Mouse (Mus musculus): ENCODE measurements at regions not wholly inside any gene's neighbourhood (a gene's known extent, or its start where the extent isn't known, plus 50 kb on each side); places are given as distances from the start of the nearest gene placed in this dataset.

GRCm38 (mm10) chr8:77963102-77963698 lies 238.9 kb upstream of the Ednra start:
- Histone ChIP-seq H3K9ac (ENCODE audit: low read depth, low read length) (no peak overlapping the region), H3K27me3 (ENCODE audit: control insufficient read depth, insufficient read depth, low read length) (no peaks in the 10 kb centered on the region), H3K79me2 (ENCODE audit: control insufficient read depth, insufficient read depth, low read length) (no peaks in the 10 kb centered on the region), H3K4me3 (ENCODE audit: insufficient read depth, low read depth, low read length) (no peak overlapping the region), H3K4me1 (ENCODE audit: control insufficient read depth, insufficient read depth, low read length) (no peaks in the 10 kb centered on the region), H3K36me3 (ENCODE audit: control insufficient read depth, insufficient read depth, low read length) (no peaks in the 10 kb centered on the region), H3K27ac (replicated peaks; ENCODE audit: insufficient read depth, low read depth, low read length) (no peak overlapping the region)
- WGBS: 85% methylated on average over 3 of the region's 3 CpGs
- no peak for DNase-seq (ENCODE audit: extremely low read depth, low read depth, low spot score)
- TF ChIP-seq CTCF (IDR thresholded peaks at IDR 0.05; ENCODE audit: low read depth, low read length) (no peak), POLR2A (IDR thresholded peaks at IDR 0.05; ENCODE audit: extremely low read depth, insufficient read depth, low read length) (no peak)

- Histone ChIP-seq H3K4me1 (ENCODE audit: control insufficient read depth, insufficient read depth, low read length) (no peaks in the 10 kb centered on the region), H3K27ac (replicated peaks; ENCODE audit: insufficient read depth, low read depth, low read length) (no peak overlapping the region), H3K27me3 (ENCODE audit: control insufficient read depth, insufficient read depth, low read length) (no peaks in the 10 kb centered on the region), H3K4me3 (ENCODE audit: insufficient read depth, low read depth, low read length) (no peak overlapping the region), H3K79me2 (ENCODE audit: control insufficient read depth, insufficient read depth, low read length) (no peaks in the 10 kb centered on the region), H3K9ac (ENCODE audit: low read depth, low read length) (no peak overlapping the region), H3K36me3 (ENCODE audit: control insufficient read depth, insufficient read depth, low read length) (no peaks in the 10 kb centered on the region)
- 70% methylated on average over 8 of the region's 8 CpGs for WGBS
- DNase-seq (ENCODE audit: extremely low read depth, low read depth, low spot score): no peak
- no peak for TF ChIP-seq CTCF (IDR thresholded peaks at IDR 0.05; ENCODE audit: low read depth, low read length)
- TF ChIP-seq POLR2A (IDR thresholded peaks at IDR 0.05; ENCODE audit: extremely low read depth, insufficient read depth, low read length): no peak
Observed at GRCm38 (mm10) chr8:77970378-77970777, 242.7 kb upstream of the Ttc29 start.

GRCm38 (mm10) chr8:77973714-77974113 lies 239.4 kb upstream of the Ttc29 start:
- 53% methylated on average over 4 of the region's 4 CpGs for WGBS
- Histone ChIP-seq H3K9ac (ENCODE audit: low read depth, low read length) (no peak overlapping the region), H3K27ac (replicated peaks; ENCODE audit: insufficient read depth, low read depth, low read length) (no peak overlapping the region), H3K79me2 (ENCODE audit: control insufficient read depth, insufficient read depth, low read length) (no peaks in the 10 kb centered on the region), H3K4me1 (ENCODE audit: control insufficient read depth, insufficient read depth, low read length) (no peaks in the 10 kb centered on the region), H3K36me3 (ENCODE audit: control insufficient read depth, insufficient read depth, low read length) (no peaks in the 10 kb centered on the region), H3K4me3 (ENCODE audit: insufficient read depth, low read depth, low read length) (no peak overlapping the region), H3K27me3 (ENCODE audit: control insufficient read depth, insufficient read depth, low read length) (no peaks in the 10 kb centered on the region)
- peak; percentile 44 for DNase-seq (ENCODE audit: extremely low read depth, low read depth, low spot score)
- TF ChIP-seq POLR2A (IDR thresholded peaks at IDR 0.05; ENCODE audit: extremely low read depth, insufficient read depth, low read length) (no peak), CTCF (IDR thresholded peaks at IDR 0.05; ENCODE audit: low read depth, low read length) (no peak)

- Histone ChIP-seq H3K79me2 (ENCODE audit: control insufficient read depth, insufficient read depth, low read length) (no peaks in the 10 kb centered on the region), H3K9ac (ENCODE audit: low read depth, low read length) (no peak overlapping the region), H3K4me3 (ENCODE audit: insufficient read depth, low read depth, low read length) (no peak overlapping the region), H3K4me1 (ENCODE audit: control insufficient read depth, insufficient read depth, low read length) (no peaks in the 10 kb centered on the region), H3K27ac (replicated peaks; ENCODE audit: insufficient read depth, low read depth, low read length) (no peak overlapping the region), H3K36me3 (ENCODE audit: control insufficient read depth, insufficient read depth, low read length) (no peaks in the 10 kb centered on the region), H3K27me3 (ENCODE audit: control insufficient read depth, insufficient read depth, low read length) (no peaks in the 10 kb centered on the region)
- 73% methylated on average over 2 of the region's 2 CpGs for WGBS
- TF ChIP-seq CTCF (IDR thresholded peaks at IDR 0.05; ENCODE audit: low read depth, low read length): no peak
- TF ChIP-seq POLR2A (IDR thresholded peaks at IDR 0.05; ENCODE audit: extremely low read depth, insufficient read depth, low read length): no peak
- no peak for DNase-seq (ENCODE audit: extremely low read depth, low read depth, low spot score)
Observed at GRCm38 (mm10) chr8:77979106-77979505, 234.0 kb upstream of the Ttc29 start.

- no peak for DNase-seq (ENCODE audit: extremely low read depth, low read depth, low spot score)
- Histone ChIP-seq H3K36me3 (ENCODE audit: control insufficient read depth, insufficient read depth, low read length) (no peaks in the 10 kb centered on the region), H3K79me2 (ENCODE audit: control insufficient read depth, insufficient read depth, low read length) (no peaks in the 10 kb centered on the region), H3K27me3 (ENCODE audit: control insufficient read depth, insufficient read depth, low read length) (no peaks in the 10 kb centered on the region), H3K27ac (replicated peaks; ENCODE audit: insufficient read depth, low read depth, low read length) (no peak overlapping the region), H3K4me1 (ENCODE audit: control insufficient read depth, insufficient read depth, low read length) (no peaks in the 10 kb centered on the region), H3K4me3 (ENCODE audit: insufficient read depth, low read depth, low read length) (no peak overlapping the region), H3K9ac (ENCODE audit: low read depth, low read length) (no peak overlapping the region)
- WGBS: 78% methylated on average over 3 of the region's 3 CpGs
- TF ChIP-seq POLR2A (IDR thresholded peaks at IDR 0.05; ENCODE audit: extremely low read depth, insufficient read depth, low read length): no peak
- no peak for TF ChIP-seq CTCF (IDR thresholded peaks at IDR 0.05; ENCODE audit: low read depth, low read length)
Observed at GRCm38 (mm10) chr8:77980701-77981100, 232.4 kb upstream of the Ttc29 start.

GRCm38 (mm10) chr8:77982031-77982430 lies 231.1 kb upstream of the Ttc29 start:
- Histone ChIP-seq H3K27me3 (ENCODE audit: control insufficient read depth, insufficient read depth, low read length) (no peaks in the 10 kb centered on the region), H3K27ac (replicated peaks; ENCODE audit: insufficient read depth, low read depth, low read length) (no peak overlapping the region), H3K79me2 (ENCODE audit: control insufficient read depth, insufficient read depth, low read length) (no peaks in the 10 kb centered on the region), H3K36me3 (ENCODE audit: control insufficient read depth, insufficient read depth, low read length) (no peaks in the 10 kb centered on the region), H3K4me1 (ENCODE audit: control insufficient read depth, insufficient read depth, low read length) (no peaks in the 10 kb centered on the region), H3K4me3 (ENCODE audit: insufficient read depth, low read depth, low read length) (no peak overlapping the region), H3K9ac (ENCODE audit: low read depth, low read length) (no peak overlapping the region)
- DNase-seq (ENCODE audit: extremely low read depth, low read depth, low spot score): no peak
- no peak for TF ChIP-seq POLR2A (IDR thresholded peaks at IDR 0.05; ENCODE audit: extremely low read depth, insufficient read depth, low read length)
- no peak for TF ChIP-seq CTCF (IDR thresholded peaks at IDR 0.05; ENCODE audit: low read depth, low read length)
- WGBS: 69% methylated on average over 3 of the region's 3 CpGs
